Mouse (Mus musculus): ENCODE results near the gene Fbf1. TPM values are rescaled to one million over a fixed set of nuclear protein-coding genes. Genes with fewer than 3 reads are reported as not detected.

Fbf1 gene
- total RNA-seq, 2 experiments from 2014 or later, result 30.9 to 42.1 TPM

- no peak for DNase-seq (ENCODE audit: low spot score in 2 of 2)
These were observed 17.9 kb upstream of the Fbf1 start for GRCm38 (mm10) chr11:116185836-116186235.

DNA sequence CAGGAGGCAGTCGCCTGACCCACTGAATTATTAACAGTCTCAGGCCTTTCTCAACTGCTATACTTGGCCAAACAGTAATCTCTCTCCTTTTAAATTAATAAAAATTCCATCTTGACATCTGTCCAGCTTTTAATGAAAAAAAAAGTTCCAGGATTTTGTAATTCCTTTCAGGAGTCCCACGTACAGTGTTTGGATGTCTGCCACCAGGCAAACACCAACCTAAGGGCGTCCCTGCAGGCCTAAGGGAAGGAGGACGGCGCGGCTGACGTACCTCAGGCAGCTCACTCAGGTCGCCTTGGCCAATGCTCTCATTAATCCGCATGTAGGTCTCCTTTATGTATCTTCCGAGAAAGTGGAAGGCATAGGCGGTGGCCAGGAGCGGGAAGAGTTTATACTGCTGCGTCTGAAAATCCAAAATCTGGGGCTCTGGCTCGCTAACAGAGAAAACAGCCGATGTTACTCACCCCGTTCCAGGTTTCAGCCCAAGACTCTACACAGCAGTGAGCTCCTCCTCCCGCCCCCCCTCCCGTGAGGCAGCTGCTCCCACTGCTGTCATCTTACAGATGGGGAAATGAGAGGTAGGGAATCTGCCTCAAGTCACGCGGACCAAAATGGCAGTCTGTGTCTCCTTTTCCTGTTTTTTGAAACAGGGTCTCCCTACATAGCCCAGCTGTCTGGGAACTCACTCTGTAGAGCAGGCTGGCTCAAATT is 10.6 kb upstream of the Fbf1 start:
- no peak for DNase-seq (ENCODE audit: low spot score in 2 of 2)

GRCm38 (mm10) chr11:116176010-116176409 is 8.0 kb upstream of the Fbf1 start:
- DNase-seq (ENCODE audit: low spot score in 2 of 2), result no peak

DNA sequence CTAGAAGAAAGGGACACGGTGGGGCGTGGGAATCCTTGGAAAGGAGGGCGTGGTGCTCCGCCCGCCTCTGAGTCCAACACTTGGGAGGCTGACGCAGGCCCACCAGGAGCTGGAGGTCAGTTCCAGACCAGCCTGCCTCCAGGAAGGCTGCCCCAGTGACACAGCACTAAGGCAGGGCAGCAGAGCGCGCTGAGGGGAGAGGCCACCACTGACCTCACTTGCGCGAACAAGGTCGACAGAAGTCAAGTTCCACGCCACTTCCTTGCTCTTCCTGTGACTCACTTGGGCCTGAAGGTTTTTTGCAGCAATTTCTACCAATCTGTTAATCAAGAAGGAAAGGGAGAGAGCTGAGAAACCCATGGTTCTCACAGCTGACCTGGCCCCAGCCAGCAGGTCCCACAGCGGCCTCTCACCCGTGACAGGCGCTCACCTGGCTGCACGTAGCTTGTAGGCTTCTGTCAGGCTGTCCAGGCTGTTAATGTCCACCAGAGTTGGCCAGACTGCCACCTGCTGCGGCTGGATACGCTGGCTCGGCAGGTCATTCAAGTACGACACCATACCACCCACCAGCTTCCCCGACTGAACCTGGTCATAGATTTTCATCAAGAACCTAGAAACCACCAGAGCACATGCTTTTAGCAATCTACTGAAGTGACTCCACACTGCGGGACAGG is 6.9 kb upstream of the Fbf1 start:
- DNase-seq (ENCODE audit: low spot score in 2 of 2), result no peak

DNA sequence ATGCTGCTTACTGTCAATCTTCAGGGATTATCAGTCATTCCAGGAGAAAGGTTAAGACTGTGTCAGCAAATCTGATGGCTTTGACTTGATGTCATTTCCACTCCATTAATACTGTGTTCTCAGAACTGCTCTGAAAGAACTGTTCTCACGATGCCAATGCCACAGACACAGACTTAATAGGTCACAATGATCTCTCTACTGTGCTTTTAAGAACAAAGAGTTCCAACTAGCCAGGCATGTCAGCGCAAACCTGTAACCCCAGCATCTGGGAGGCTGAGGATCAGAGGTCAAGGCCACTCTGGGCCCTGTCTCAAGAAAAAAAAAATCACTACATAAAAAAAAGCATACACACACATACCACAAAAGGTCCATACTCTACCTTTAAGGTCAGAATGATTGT is 4.0 kb upstream of the Fbf1 start:
- no peak for DNase-seq (ENCODE audit: low spot score in 2 of 2)

- no peak for DNase-seq (ENCODE audit: low spot score in 2 of 2)
These were observed 2.2 kb upstream of the Fbf1 start for GRCm38 (mm10) chr11:116170003-116170800.

DNA sequence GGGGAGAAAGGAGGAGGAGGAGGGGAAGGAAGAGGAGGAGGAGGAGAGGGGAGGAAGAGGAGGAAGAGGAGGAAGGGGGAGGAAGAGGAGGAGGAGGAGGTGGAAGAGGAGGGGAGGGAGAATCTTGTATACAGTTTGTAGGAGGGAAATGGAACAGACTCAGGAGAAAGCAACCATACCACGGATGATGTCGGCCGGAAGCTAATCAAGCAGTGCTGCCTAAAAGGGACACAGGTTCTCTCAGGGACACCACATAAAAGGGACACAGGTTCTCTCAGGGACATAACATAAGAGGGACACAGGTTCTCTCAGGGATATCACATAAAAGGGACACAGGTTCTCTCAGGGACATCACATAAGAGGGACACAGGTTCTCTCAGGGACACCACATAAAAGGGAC is 1.2 kb upstream of the Fbf1 start:
- no peak for DNase-seq (ENCODE audit: low spot score in 2 of 2)

- no peak for DNase-seq (ENCODE audit: low spot score in 2 of 2)
These were observed 734 bp downstream of the Fbf1 start for GRCm38 (mm10) chr11:116167232-116167631.

GRCm38 (mm10) chr11:116163002-116163401 is 5.0 kb downstream of the Fbf1 start:
- no peak for DNase-seq (ENCODE audit: low spot score in 2 of 2)

DNA sequence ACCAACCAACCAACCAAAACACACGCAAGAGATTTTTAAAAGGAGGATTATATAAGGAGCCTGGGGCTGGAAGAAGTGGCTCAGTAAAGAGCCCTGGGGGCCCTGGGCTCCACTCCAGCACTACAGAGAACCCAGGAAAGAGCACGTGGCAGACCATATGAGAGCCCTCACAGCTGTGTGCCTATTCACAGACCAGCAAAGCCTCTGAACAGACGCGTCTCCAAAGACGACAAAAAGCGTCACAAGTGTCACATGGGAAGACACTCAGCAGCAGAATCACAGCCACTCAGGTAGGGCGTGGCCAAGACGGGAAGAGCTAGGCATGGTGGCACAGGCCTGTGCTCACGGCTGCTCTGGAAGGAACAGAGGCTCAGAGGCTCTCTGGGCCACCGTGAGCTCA is 5.8 kb downstream of the Fbf1 start:
- no peak for DNase-seq (ENCODE audit: low spot score in 2 of 2)

DNA sequence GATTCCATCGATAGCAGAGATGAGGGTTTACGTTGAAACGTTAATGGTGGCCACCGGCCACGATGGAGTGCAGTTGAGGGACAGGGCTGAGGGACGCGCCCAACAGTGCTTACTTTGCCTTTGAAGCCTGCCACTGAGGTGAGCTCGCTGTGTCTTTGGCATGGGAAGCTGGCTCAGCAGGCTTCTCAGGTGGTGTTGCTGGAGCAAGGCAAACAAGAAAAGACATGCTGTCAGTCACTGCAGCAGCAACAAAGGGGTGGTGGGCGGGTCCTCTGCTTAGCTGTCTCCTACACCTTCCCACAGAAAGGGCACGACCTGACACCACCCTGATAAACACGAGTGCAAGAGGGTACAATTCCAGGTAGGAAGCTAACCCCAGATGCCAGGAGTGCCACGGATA is 6.7 kb downstream of the Fbf1 start:
- DNase-seq (ENCODE audit: low spot score in 2 of 2), result no peak

DNA sequence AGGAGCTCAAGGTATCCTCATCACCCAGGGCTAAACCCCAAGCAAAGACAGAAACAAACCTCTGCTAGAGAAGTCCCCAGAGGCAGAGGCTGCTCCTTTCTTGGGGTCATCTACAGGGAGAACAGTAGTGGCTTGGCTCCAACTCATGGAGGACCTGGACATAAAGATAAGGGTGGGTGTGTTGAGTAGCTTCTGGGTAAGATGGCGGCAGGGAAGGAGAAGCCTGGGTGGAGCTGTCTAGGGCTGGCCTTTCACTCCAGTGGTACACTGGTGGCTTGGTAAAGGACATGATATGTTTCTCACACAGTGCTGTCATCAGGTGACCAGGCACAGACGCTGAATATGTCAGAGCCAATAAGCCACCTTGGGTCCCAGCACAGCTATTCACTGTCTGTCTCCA is 17.0 kb downstream of the Fbf1 start:
- no peak for DNase-seq (ENCODE audit: low spot score in 2 of 2)

DNA sequence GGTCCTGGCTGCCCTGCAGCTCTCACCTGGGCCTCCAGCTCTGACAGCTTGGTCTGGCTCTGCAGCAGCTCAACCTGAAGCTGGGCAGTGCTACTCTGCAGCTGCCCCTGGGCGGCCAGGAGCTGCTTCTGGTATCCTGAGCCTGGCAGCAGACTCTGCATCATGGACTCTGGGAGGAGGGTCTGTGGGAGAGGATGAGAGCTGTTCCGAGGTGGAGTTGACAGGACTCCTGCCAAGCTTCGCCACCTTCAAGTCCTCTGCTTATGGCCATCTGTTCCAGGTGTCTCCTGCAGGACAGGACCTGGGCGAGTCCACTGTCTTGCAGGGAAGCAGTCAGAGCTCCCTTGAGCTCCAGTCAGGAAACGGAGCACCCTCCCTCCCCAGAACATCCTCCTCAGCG is 18.6 kb downstream of the Fbf1 start:
- no peak for DNase-seq (ENCODE audit: low spot score in 2 of 2)

GRCm38 (mm10) chr11:116148761-116149221 is 19.2 kb downstream of the Fbf1 start:
- no peak for DNase-seq (ENCODE audit: low spot score in 2 of 2)

- DNase-seq (ENCODE audit: low spot score in 2 of 2), result no peak
These were observed 21.5 kb downstream of the Fbf1 start for GRCm38 (mm10) chr11:116146294-116146985.

- DNase-seq (ENCODE audit: low spot score in 2 of 2), result no peak
These were observed 22.3 kb downstream of the Fbf1 start for GRCm38 (mm10) chr11:116145481-116146293.

DNA sequence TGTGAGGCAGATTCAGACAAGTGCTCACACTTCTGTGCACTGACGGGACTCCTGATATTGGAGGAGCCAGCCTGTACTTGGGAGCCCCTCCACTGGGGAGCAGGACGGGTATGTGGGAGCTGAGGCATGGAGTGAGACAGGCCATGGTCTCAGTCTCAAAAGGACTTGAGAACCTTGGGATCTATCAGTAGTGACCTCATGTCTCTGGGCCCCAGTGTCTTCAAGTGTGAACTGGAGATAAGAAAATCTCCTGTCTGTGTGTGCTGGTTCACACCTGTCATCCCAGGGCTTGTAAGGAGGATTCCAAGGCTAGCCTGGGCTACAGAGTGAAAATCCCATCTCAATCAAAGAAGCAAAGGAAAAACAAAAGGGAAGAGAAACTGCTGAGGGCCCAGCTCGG is 24.5 kb downstream of the Fbf1 start:
- no peak for DNase-seq (ENCODE audit: low spot score in 2 of 2)

DNA sequence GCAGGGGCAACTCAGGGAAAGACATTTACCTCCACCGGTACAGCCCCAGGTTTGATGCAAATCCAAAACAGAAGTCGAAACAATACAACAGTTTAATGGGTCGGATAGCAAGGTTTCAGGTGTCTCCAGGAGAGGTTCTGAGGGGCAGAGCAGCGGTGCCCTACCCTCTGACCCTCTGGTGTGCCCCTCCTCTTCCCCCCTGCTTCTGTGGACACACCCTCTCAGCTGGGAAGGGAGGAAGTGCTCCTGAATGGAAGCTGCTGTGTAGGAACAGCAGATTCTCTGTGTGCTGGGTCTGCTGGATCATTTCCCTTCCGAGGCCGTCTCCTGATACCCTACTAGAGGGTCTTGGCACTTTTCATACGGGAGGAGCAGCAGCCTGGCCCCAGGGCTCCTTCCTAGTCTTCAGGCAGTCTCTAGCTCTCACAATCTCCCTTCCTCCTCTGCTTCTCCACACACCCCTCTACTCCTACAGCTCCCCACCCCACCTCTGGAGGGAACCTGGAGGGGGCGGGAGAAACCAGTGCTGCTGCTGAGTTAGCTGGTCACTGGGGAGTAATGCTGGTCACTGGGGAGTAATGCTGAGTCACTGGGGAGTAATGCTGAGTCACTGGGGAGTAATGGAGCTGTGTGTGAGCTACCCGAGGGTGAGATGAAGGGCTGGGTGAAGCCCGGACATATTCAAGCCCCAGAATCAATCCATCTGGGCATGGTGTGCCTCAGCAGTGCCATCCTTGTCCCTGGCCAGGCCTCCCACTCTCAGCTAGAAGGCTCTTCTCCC is 25.6 kb downstream of the Fbf1 start:
- DNase-seq (ENCODE audit: low spot score in 2 of 2), result peak in 1 of 2 experiments; percentile 53

DNA sequence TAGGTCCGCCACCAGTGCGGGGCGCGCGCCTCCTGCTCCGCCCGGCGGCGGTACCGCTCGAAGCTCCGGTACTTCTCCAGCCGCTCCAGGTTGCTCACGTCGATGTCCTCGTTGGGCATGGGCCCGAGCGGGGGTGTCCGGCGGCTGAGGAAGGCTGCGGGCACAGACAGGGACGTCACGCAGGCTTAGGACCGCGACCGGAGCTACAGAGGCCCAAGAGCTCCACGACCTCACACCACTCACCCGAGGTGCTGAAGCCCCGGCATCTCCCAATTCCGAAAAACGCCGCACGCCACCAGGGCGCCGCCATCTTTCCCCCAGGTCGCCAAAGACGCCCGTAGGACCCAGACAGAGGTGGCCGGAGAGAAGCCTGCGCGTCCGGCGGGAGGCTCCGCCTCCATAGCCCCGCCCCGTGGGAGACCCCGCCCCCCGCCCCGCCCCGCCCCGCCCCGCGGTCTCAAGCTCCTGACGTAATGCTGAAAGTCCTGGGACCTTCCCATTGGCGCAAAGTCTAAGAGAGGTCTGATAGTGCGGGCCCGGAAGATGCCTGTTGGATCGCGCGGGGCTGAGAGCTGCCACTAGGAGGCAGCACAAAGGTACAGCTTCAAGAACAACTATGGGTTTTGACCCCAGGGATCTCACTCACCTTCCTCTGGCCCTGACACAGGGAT is 29.4 kb downstream of the Fbf1 start, which contains the start of gene Mrpl38:
Gene Mrpl38 (minus strand): TSS at position 401 of the 671 bp plus-strand sequence.
- DNase-seq (ENCODE audit: low spot score in 2 of 2), result peak; percentile 78 to 81
